Mouse (Mus musculus): ENCODE results near the gene Plekhg6. TPM values are rescaled to one million over a fixed set of nuclear protein-coding genes. Genes with fewer than 3 reads are reported as not detected.

Gene Plekhg6
- polyA plus RNA-seq, 1 experiment from 2014 or later, result 13.2 TPM

- peaks cover 66% of the 10 kb centered on the region for H3K4me1 ChIP-seq (ENCODE audit: control insufficient read depth, insufficient read depth, low read length)
- H3K4me2 ChIP-seq (ENCODE audit: low read depth, low read length), result peak overlapping the region; percentile 94
- 72% methylated on average over 2 of the region's 2 CpGs for WGBS
- peak overlapping the region; percentile 31; the same call in 1 of the 2 replicates for H3K27ac ChIP-seq (ENCODE audit: low read length)
- ATAC-seq, result no peak
- no peaks in the 10 kb centered on the region for H3K27me3 ChIP-seq (replicated peaks; ENCODE audit: control insufficient read depth, insufficient read depth, low read length)
- peak overlapping the region; percentile 93 for H3K9ac ChIP-seq (ENCODE audit: low read depth, low read length)
- no peaks in the 10 kb centered on the region for H3K36me3 ChIP-seq (ENCODE audit: control insufficient read depth, insufficient read depth, low read length)
- peak overlapping the region; percentile 68 for H3K4me3 ChIP-seq (ENCODE audit: low read length)
- no peaks in the 10 kb centered on the region for H3K9me3 ChIP-seq (ENCODE audit: control insufficient read depth, low read length)
These were observed 29.6 kb downstream of the Plekhg6 start for GRCm38 (mm10) chr6:125350995-125351324.

- H3K4me1 ChIP-seq (ENCODE audit: control insufficient read depth, insufficient read depth, low read length), result peaks cover 66% of the 10 kb centered on the region
- ATAC-seq, result no peak
- H3K27ac ChIP-seq (ENCODE audit: low read length), result peak overlapping the region; percentile 93
- H3K9me3 ChIP-seq (ENCODE audit: control insufficient read depth, low read length), result no peaks in the 10 kb centered on the region
- peak overlapping the region; percentile 94 for H3K4me2 ChIP-seq (ENCODE audit: low read depth, low read length)
- no peaks in the 10 kb centered on the region for H3K36me3 ChIP-seq (ENCODE audit: control insufficient read depth, insufficient read depth, low read length)
- H3K4me3 ChIP-seq (ENCODE audit: low read length), result peak overlapping the region; percentile 68
- H3K9ac ChIP-seq (ENCODE audit: low read depth, low read length), result peak overlapping the region; percentile 93
- no peaks in the 10 kb centered on the region for H3K27me3 ChIP-seq (replicated peaks; ENCODE audit: control insufficient read depth, insufficient read depth, low read length)
- WGBS, result 4% methylated on average over 20 of the region's 20 CpGs
These were observed 30.2 kb downstream of the Plekhg6 start for GRCm38 (mm10) chr6:125350231-125350994.

DNA sequence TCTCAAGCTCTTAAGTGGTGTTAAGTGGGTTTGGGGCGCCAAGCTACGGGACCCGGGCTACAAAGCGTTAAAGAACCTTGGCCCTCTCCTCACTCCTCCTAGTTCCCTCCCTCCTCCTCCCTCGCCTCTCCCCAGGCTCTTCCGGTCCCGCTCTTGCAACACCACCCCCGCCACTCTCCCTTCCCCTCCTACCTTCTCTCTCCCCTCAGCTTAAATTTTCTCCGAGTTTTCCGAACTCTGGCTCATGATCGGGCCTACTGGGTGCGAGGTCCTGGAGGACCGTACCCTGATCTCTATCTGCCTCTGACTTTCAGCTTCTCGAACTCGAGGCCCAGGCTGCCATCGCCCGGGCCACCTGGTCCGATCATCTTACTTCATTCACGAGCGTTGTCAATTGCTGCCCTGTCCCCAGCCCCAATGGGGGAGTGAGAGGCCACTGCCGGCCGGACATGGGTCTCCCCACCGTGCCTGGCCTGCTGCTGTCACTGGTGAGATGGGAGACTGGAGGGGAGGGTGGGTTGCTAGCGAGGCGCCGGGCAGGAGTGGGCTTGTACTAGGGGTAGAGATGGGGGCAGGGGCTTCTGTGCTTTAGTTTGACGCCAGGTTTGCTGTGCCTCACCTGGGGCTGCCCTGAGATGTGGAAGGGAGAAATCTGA lies 30.9 kb downstream of the Plekhg6 start:
- H3K9me3 ChIP-seq (ENCODE audit: control insufficient read depth, low read length), result no peaks in the 10 kb centered on the region
- 1% methylated on average over 27 of the region's 27 CpGs for WGBS
- H3K4me2 ChIP-seq (ENCODE audit: low read depth, low read length), result peak overlapping the region; percentile 94
- peak overlapping the region; percentile 68 for H3K4me3 ChIP-seq (ENCODE audit: low read length)
- H3K9ac ChIP-seq (ENCODE audit: low read depth, low read length), result peak overlapping the region; percentile 93
- ATAC-seq, result peak; percentile 75
- H3K4me1 ChIP-seq (ENCODE audit: control insufficient read depth, insufficient read depth, low read length), result peaks cover 66% of the 10 kb centered on the region
- no peaks in the 10 kb centered on the region for H3K36me3 ChIP-seq (ENCODE audit: control insufficient read depth, insufficient read depth, low read length)
- H3K27ac ChIP-seq (ENCODE audit: low read length), result peak overlapping the region; percentile 93
- H3K27me3 ChIP-seq (replicated peaks; ENCODE audit: control insufficient read depth, insufficient read depth, low read length), result no peaks in the 10 kb centered on the region

GRCm38 (mm10) chr6:125348721-125349574 lies 31.6 kb downstream of the Plekhg6 start, which contains the start of gene Tnfrsf1a:
Gene Tnfrsf1a (plus strand): TSS chr6:125349362.
- Histone ChIP-seq H3K4me3 (ENCODE audit: low read length) (peak within 1 kb of the TSS; percentile 68), H3K4me2 (ENCODE audit: low read depth, low read length) (peak within 1 kb of the TSS; percentile 94), H3K36me3 (ENCODE audit: control insufficient read depth, insufficient read depth, low read length) (no peaks in the 10 kb centered on the region), H3K4me1 (ENCODE audit: control insufficient read depth, insufficient read depth, low read length) (peaks cover 66% of the 10 kb centered on the region), H3K27me3 (replicated peaks; ENCODE audit: control insufficient read depth, insufficient read depth, low read length) (no peaks in the 10 kb centered on the region), H3K9ac (ENCODE audit: low read depth, low read length) (peak within 1 kb of the TSS; percentile 93), H3K9me3 (ENCODE audit: control insufficient read depth, low read length) (no peaks in the 10 kb centered on the region), H3K27ac (ENCODE audit: low read length) (peak within 1 kb of the TSS; percentile 93)
- ATAC-seq, result peak; percentile 6
- 10% methylated on average over 22 of the region's 22 CpGs for WGBS

GRCm38 (mm10) chr6:125346029-125346428 lies 34.6 kb downstream of the Plekhg6 start:
- H3K4me1 ChIP-seq (ENCODE audit: control insufficient read depth, insufficient read depth, low read length), result peaks cover 54% of the 10 kb centered on the region
- no peaks in the 10 kb centered on the region for H3K9me3 ChIP-seq (ENCODE audit: control insufficient read depth, low read length)
- 55% methylated on average over 2 of the region's 2 CpGs for WGBS
- peak; percentile 49 for ATAC-seq
- peak overlapping the region; percentile 68 for H3K27ac ChIP-seq (ENCODE audit: low read length)
- no peaks in the 10 kb centered on the region for H3K27me3 ChIP-seq (replicated peaks; ENCODE audit: control insufficient read depth, insufficient read depth, low read length)
- H3K4me3 ChIP-seq (ENCODE audit: low read length), result no peak overlapping the region
- H3K36me3 ChIP-seq (ENCODE audit: control insufficient read depth, insufficient read depth, low read length), result no peaks in the 10 kb centered on the region
- H3K9ac ChIP-seq (ENCODE audit: low read depth, low read length), result no peak overlapping the region
- 0 out of 2 replicates have a peak overlapping the region, but pooled peaks have one; percentile 6 for H3K4me2 ChIP-seq (ENCODE audit: low read depth, low read length)

- H3K4me3 ChIP-seq (ENCODE audit: low read length), result no peak overlapping the region
- 0 out of 2 replicates have a peak overlapping the region, but pooled peaks have one; percentile 6 for H3K4me2 ChIP-seq (ENCODE audit: low read depth, low read length)
- 55% methylated on average over 1 of the region's 1 CpGs for WGBS
- H3K9ac ChIP-seq (ENCODE audit: low read depth, low read length), result no peak overlapping the region
- peak; percentile 77 for ATAC-seq
- no peaks in the 10 kb centered on the region for H3K36me3 ChIP-seq (ENCODE audit: control insufficient read depth, insufficient read depth, low read length)
- no peaks in the 10 kb centered on the region for H3K9me3 ChIP-seq (ENCODE audit: control insufficient read depth, low read length)
- H3K27ac ChIP-seq (ENCODE audit: low read length), result peak overlapping the region; percentile 68
- peaks cover 54% of the 10 kb centered on the region for H3K4me1 ChIP-seq (ENCODE audit: control insufficient read depth, insufficient read depth, low read length)
- no peaks in the 10 kb centered on the region for H3K27me3 ChIP-seq (replicated peaks; ENCODE audit: control insufficient read depth, insufficient read depth, low read length)
These were observed 35.0 kb downstream of the Plekhg6 start for GRCm38 (mm10) chr6:125345625-125346024.

GRCm38 (mm10) chr6:125344866-125345265 lies 35.7 kb downstream of the Plekhg6 start:
- Histone ChIP-seq H3K4me1 (ENCODE audit: control insufficient read depth, insufficient read depth, low read length) (peaks cover 58% of the 10 kb centered on the region), H3K36me3 (ENCODE audit: control insufficient read depth, insufficient read depth, low read length) (no peaks in the 10 kb centered on the region), H3K27ac (ENCODE audit: low read length) (peak overlapping the region; percentile 68), H3K4me2 (ENCODE audit: low read depth, low read length) (no peak overlapping the region), H3K4me3 (ENCODE audit: low read length) (no peak overlapping the region), H3K27me3 (replicated peaks; ENCODE audit: control insufficient read depth, insufficient read depth, low read length) (no peaks in the 10 kb centered on the region), H3K9me3 (ENCODE audit: control insufficient read depth, low read length) (no peaks in the 10 kb centered on the region), H3K9ac (ENCODE audit: low read depth, low read length) (no peak overlapping the region)
- WGBS, result 46% methylated on average over 4 of the region's 4 CpGs
- ATAC-seq, result no peak

DNA sequence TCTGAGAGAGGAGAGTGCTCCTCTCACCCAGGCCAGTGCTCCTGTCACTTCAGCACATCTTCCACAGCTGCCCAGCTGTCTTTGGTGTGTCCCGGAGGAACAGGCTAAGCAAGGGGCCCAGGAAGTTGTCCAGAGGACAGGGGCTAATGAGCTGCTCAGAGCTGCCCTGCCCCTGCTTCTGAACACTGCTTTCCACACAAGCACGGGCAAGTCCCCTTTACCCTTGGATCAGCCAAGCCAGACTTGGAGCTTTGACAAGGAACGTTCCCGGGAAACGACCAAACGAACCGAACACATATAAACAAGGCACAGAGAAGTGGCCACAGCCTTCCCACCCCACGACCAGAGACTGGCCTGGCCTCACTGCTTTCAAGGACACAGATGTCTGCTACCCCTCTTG lies 36.5 kb downstream of the Plekhg6 start:
- Histone ChIP-seq H3K36me3 (ENCODE audit: control insufficient read depth, insufficient read depth, low read length) (no peaks in the 10 kb centered on the region), H3K4me1 (ENCODE audit: control insufficient read depth, insufficient read depth, low read length) (peaks cover 57% of the 10 kb centered on the region), H3K9me3 (ENCODE audit: control insufficient read depth, low read length) (no peaks in the 10 kb centered on the region), H3K27me3 (replicated peaks; ENCODE audit: control insufficient read depth, insufficient read depth, low read length) (no peaks in the 10 kb centered on the region), H3K9ac (ENCODE audit: low read depth, low read length) (0 out of 2 replicates have a peak overlapping the region, but pooled peaks have one; percentile 0), H3K4me3 (ENCODE audit: low read length) (no peak overlapping the region), H3K27ac (ENCODE audit: low read length) (peak overlapping the region; percentile 12; the same call in 1 of the 2 replicates), H3K4me2 (ENCODE audit: low read depth, low read length) (no peak overlapping the region)
- WGBS, result 20% methylated on average over 8 of the region's 8 CpGs
- ATAC-seq, result no peak

DNA sequence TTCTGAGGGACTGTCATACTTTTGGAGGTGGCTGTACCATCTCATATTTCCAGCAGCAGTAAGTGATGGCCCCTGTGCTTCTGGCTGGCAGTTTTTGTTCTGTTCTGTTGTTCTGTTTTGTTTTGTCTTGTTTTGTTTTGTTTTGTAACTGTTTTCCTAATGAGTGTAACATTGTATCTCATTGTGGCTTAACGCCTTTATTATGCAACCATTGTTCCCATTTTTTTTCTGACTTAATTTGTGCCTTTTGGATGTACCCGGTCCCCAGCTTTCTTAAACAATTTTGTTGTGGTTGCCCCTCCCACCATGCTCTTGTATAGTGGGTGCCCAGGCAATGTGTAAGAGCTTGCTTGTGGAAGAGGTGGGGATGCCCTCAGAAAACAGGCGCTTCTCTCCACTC lies 38.4 kb downstream of the Plekhg6 start:
- Histone ChIP-seq H3K27ac (ENCODE audit: low read length) (peak overlapping the region; percentile 68), H3K4me1 (ENCODE audit: control insufficient read depth, insufficient read depth, low read length) (peaks cover 49% of the 10 kb centered on the region)
- no peak for ATAC-seq

More for the DNA sequence above, 38.4 kb downstream of the Plekhg6 start:
- WGBS, result 62% methylated on average over 3 of the region's 3 CpGs
- no peaks in the 10 kb centered on the region for H3K36me3 ChIP-seq (ENCODE audit: control insufficient read depth, insufficient read depth, low read length)
- peak overlapping the region; percentile 26; the same call in 1 of the 2 replicates for H3K4me2 ChIP-seq (ENCODE audit: low read depth, low read length)
- no peaks in the 10 kb centered on the region for H3K9me3 ChIP-seq (ENCODE audit: control insufficient read depth, low read length)
- H3K9ac ChIP-seq (ENCODE audit: low read depth, low read length), result no peak overlapping the region
- no peak overlapping the region for H3K4me3 ChIP-seq (ENCODE audit: low read length)
- no peaks in the 10 kb centered on the region for H3K27me3 ChIP-seq (replicated peaks; ENCODE audit: control insufficient read depth, insufficient read depth, low read length)

All from intestine, embryonic 16.5 days (tissue).